Mouse (Mus musculus) 3134 (cell line): ENCODE results near the gene Nol3.

ENCODE experiments used
- DNase-seq: peaks from one replicate; pipeline ENCODE4 v3.0.0-alpha.2; 2011; ENCODE audit warnings: low spot score; ENCODE audit not compliant: insufficient read length; ENCODE audit errors: extremely low read depth

Nol3 gene

GRCm38 (mm10) chr8:105305211-105306145 is 29.5 kb downstream of the Nol3 start, which contains the start of gene Elmo3:
Elmo3 (plus strand) TSS chr8:105305601.
- no peak for DNase-seq

- no peak for DNase-seq
Measured at GRCm38 (mm10) chr8:105306146-105306691, 30.3 kb downstream of the Nol3 start.

GRCm38 (mm10) chr8:105307670-105308069 is 31.7 kb downstream of the Nol3 start:
- no peak for DNase-seq

DNA sequence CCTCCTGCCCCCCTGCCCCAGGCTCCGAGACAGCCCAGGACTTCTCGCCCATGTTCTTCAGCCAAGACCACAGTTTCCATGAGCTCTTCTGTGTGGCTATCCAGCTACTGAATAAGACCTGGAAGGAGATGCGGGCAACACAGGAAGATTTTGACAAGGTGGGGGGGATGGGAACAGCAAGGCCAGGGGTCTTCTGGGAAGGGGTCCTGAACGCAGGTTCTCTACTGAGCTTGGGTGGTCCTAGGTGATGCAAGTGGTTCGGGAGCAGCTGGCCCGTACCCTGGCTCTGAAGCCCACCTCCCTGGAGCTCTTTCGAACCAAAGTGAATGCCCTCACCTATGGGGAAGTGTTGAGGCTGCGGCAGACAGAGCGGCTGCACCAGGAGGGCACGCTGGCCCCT is 32.5 kb downstream of the Nol3 start:
- no peak for DNase-seq

- no peak for DNase-seq
Measured at GRCm38 (mm10) chr8:105309142-105309847, 33.4 kb downstream of the Nol3 start.

GRCm38 (mm10) chr8:105310118-105310517 is 34.2 kb downstream of the Nol3 start:
- DNase-seq, result no peak

- DNase-seq, result no peak
Measured at GRCm38 (mm10) chr8:105311718-105312117, 35.8 kb downstream of the Nol3 start.

DNA sequence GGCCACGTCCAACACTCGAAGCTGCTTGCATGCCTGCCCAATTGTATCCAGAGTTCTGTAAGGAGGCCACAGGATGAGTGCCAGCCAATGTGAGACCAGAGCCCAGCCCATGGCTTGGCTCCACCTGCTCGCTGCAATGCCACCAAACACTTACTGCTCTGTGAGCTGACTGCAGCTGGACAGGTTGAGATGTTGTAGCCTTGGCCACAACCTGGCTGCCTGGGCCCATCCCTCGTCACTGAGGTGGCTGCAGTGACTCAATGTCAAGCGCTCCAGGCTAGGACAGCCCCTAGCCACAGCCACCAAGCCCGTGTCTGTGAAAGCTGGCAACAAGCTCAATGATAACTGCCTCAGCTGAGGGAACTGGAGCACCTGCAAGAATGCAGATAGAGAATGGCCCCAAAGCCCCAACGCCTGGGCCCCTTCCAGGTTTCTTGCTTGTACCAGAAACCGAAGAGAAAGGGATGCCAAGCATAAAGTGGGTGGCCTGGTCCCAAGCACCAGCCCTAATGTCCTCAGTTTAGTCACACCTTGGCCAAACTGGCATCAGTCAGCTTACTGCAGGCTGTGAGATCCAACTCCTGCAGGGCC is 37.0 kb downstream of the Nol3 start:
- no peak for DNase-seq

GRCm38 (mm10) chr8:105313622-105314402 is 37.9 kb downstream of the Nol3 start:
- no peak for DNase-seq

DNA sequence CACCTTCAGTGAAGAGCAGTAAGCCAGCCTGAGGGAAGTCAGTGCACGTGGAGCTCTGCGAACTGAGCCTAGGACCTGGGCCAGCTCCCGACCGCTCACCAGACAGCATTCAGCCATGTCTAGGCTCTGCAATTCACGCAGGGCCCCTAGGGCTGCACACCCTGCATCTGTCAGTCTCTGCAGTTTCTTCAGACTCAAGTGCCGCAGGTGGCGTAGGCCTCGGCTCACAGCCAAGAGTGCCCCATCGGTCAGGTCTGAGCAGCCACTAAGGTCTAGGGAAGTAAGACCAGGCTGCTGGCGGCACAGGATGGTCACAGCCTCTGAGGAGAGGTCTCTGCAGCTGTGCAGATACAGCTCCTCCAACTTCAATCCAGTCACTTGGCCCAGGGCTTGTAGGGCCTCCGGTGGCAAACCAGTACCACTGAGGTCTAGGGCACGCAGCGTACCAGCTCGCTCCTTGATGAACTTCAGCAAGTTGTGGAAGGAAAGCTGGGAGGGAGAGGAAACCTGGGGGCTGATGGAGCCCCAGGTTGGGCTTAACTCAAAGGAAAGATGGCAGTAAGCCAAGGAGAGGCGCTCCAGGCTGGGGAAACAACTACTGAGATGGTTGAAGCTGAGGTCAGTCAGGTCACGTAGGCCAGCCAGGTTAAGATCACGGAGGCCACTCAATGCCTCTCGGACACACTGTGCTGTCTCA is 39.3 kb downstream of the Nol3 start:
- DNase-seq, result no peak

GRCm38 (mm10) chr8:105317941-105318340 is 42.0 kb downstream of the Nol3 start:
- DNase-seq, result no peak

GRCm38 (mm10) chr8:105318662-105319190 is 42.8 kb downstream of the Nol3 start:
- no peak for DNase-seq

DNA sequence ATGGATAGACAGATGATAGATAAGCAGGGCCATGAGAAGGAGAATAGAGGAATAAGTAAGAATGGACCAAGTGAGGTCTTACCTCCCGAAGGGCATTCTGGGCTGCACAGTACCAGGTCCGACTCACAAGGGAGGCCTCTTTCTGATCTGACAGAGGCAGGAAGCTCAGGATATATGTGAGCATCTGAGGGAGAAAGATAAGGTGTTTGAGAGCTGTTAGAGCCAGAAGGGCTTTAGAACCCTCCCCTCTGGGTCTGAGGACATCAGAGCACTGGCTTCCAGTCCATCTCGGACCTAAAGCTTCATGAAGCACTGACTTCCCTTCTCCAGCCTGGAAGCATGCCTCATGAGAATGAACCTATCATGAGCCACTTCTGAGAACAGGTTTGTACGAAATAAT is 47.2 kb downstream of the Nol3 start:
- DNase-seq, result no peak

- DNase-seq, result no peak
Measured at GRCm38 (mm10) chr8:105325641-105326093, 49.7 kb downstream of the Nol3 start.

DNA sequence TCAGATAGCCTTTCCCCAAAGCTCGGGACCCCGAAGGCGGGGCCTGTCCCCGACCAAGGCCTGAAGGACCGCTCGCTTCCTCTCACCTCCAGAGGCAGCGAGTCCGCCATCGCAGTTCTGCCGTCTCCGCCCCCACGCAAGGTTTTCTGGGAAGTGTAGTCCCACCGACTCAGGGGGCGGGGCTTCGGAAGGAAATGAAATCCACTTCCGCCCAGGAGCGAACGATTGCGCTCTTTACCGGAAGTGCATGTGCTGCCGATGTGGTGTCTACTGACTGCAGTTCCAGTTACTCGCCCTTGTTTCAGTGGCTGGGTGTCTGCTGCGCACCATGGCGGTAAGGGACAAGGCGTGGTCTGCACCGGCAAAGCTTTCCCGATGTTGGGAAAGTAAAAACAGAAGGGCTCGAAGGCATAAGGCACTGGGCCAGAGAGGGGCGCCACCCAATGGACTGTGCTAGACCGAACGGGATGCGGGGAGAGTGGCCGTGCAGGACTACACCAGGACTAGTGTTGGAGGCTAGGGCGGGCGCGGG is 50.3 kb downstream of the Nol3 start, which contains the start of the genes Lrrc29 and Tmem208:
Lrrc29 (minus strand) TSS at position 138 of the 532 bp plus-strand sequence.
Tmem208 (plus strand) TSS at position 214 of the 532 bp plus-strand sequence.
- DNase-seq, result peak; percentile 90

DNA sequence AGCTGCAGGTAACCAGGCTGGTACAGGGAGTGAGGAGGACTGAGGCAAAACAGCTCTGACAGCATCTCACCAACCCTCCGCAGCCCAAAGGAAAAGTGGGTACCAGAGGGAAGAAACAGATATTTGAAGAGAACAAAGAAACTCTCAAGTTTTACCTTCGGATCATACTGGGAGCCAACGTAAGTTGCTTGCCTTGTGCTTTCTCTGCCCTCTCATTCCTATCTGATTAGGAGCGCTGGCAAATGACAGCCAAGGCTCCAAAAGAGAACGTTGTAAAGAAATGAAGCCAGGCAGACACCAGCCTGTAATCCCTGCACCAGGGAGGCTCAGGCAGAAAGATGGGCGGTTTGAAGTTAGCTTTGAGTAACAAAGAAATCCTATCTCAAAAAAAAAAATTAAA is 51.0 kb downstream of the Nol3 start:
- no peak for DNase-seq

- no peak for DNase-seq
Measured at GRCm38 (mm10) chr8:105330325-105330724, 54.4 kb downstream of the Nol3 start.

DNA sequence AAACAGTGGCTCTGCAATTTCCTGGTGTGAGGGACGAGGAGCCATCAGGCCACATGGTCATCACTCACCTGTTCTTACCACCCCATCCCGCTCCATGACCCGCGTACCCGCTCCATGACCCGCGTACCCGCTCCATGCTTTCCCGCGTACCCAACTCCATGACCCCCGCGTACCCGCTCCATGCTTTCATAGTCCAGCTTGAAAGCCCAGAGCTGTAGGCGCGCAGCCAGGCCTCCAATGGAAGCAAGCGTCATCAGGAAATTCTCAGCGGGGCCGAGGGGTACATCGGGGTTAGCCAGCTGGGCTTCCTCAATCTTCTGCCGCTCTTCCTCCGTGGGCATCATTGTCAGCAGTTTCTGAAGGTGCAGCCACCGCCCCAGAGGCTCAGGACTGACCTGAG is 55.5 kb downstream of the Nol3 start:
- no peak for DNase-seq
